Mouse (Mus musculus): ENCODE measurements at regions not wholly inside any gene's neighbourhood (a gene's known extent, or its start where the extent isn't known, plus 50 kb on each side); places are given as distances from the start of the nearest gene placed in this dataset.

DNA sequence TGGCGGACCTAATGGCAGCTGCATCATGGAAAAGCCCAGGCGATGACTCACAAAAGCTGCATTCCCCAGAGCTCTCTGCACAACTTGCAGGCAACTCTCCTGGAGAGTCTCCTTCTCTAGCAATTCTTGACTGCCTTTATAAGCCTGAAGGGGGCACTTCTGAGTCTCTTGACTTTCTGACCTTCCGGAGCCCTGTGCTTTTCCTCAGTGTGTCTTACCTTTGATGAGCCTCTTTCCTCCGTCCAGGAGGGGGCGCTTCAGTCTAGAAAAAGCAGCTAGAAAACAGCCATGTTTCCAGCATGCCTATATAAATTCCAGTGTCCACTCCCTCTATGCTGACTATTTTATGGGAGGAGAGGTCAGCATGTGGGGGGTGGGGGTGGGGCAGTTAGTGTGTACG, 228.8 kb upstream of the Hs6st1 start:
- TF ChIP-seq CTCF (IDR thresholded peaks at IDR 0.05; ENCODE audit: low read depth) (peak; percentile 75), EP300 (optimal IDR thresholded peaks at IDR 0.05) (no peak)

All from stomach, postnatal 0 days (tissue).